Mouse (Mus musculus): ENCODE data around the gene Hspb8. TPM values are rescaled to one million over a fixed set of nuclear protein-coding genes. Genes with fewer than 3 reads are reported as not detected.

Gene Hspb8
- polyA plus RNA-seq, 1 experiment from 2014 or later: 34.9 TPM

GRCm38 (mm10) chr5:116367923-116368322 is 54.7 kb downstream of the Hspb8 start:
- Histone ChIP-seq H3K9me3 (replicated peaks; ENCODE audit: control insufficient read depth, low read length) (no peaks in the 10 kb centered on the region), H3K4me1 (ENCODE audit: control insufficient read depth, insufficient read depth, low read length) (no peaks in the 10 kb centered on the region), H3K9ac (ENCODE audit: low read depth, low read length) (no peak overlapping the region), H3K27ac (ENCODE audit: low read depth, low read length) (no peak overlapping the region), H3K4me2 (no peak overlapping the region), H3K4me3 (ENCODE audit: low read depth, low read length) (no peak overlapping the region), H3K36me3 (ENCODE audit: control insufficient read depth, insufficient read depth, low read length) (no peaks in the 10 kb centered on the region), H3K27me3 (ENCODE audit: control insufficient read depth, insufficient read depth, low read length) (no peaks in the 10 kb centered on the region)
- no peak for ATAC-seq (replicated peaks; ENCODE audit: insufficient number of reproducible peaks, low FRiP score, low TSS enrichment)
- WGBS (ENCODE audit: insufficient replicate concordance): 79% methylated on average over 9 of the region's 9 CpGs

GRCm38 (mm10) chr5:116366889-116367682 is 55.6 kb downstream of the Hspb8 start:
- H3K4me2 ChIP-seq: no peak overlapping the region
- no peaks in the 10 kb centered on the region for H3K36me3 ChIP-seq (ENCODE audit: control insufficient read depth, insufficient read depth, low read length)
- ATAC-seq (replicated peaks; ENCODE audit: insufficient number of reproducible peaks, low FRiP score, low TSS enrichment): no peak
- WGBS (ENCODE audit: insufficient replicate concordance): 87% methylated on average over 20 of the region's 20 CpGs
- H3K27ac ChIP-seq (ENCODE audit: low read depth, low read length): no peak overlapping the region
- no peaks in the 10 kb centered on the region for H3K9me3 ChIP-seq (replicated peaks; ENCODE audit: control insufficient read depth, low read length)
- H3K4me1 ChIP-seq (ENCODE audit: control insufficient read depth, insufficient read depth, low read length): no peaks in the 10 kb centered on the region
- H3K9ac ChIP-seq (ENCODE audit: low read depth, low read length): no peak overlapping the region
- H3K27me3 ChIP-seq (ENCODE audit: control insufficient read depth, insufficient read depth, low read length): no peaks in the 10 kb centered on the region
- H3K4me3 ChIP-seq (ENCODE audit: low read depth, low read length): no peak overlapping the region

GRCm38 (mm10) chr5:116361342-116361741 is 61.3 kb downstream of the Hspb8 start:
- Histone ChIP-seq H3K27ac (ENCODE audit: low read depth, low read length) (no peak overlapping the region), H3K4me2 (no peak overlapping the region), H3K4me3 (ENCODE audit: low read depth, low read length) (no peak overlapping the region), H3K36me3 (ENCODE audit: control insufficient read depth, insufficient read depth, low read length) (no peaks in the 10 kb centered on the region), H3K4me1 (ENCODE audit: control insufficient read depth, insufficient read depth, low read length) (no peaks in the 10 kb centered on the region), H3K27me3 (ENCODE audit: control insufficient read depth, insufficient read depth, low read length) (no peaks in the 10 kb centered on the region), H3K9ac (ENCODE audit: low read depth, low read length) (no peak overlapping the region), H3K9me3 (replicated peaks; ENCODE audit: control insufficient read depth, low read length) (no peaks in the 10 kb centered on the region)
- ATAC-seq (replicated peaks; ENCODE audit: insufficient number of reproducible peaks, low FRiP score, low TSS enrichment): no peak
- WGBS (ENCODE audit: insufficient replicate concordance): 69% methylated on average over 6 of the region's 6 CpGs

DNA sequence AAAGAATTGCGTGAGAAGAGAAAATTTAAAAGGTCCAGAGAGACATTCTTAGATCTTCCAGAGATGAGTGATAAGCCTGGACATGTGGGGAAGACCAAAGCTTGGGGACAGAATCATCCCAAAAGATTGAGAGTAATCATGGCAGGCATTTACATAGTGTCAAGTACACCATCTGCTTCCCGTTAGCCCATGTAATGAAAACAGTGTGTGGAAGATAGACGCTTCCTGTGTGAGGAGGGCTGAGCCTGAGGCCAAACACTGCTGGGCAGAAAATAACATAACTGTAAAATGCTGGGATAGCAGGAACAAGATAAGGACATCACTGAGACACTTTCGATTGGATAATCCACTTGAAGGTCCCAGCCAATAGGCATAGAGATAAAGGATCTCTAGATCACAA is 61.9 kb downstream of the Hspb8 start:
- no peak; the same call in 1 of the 2 replicates for ATAC-seq (replicated peaks; ENCODE audit: insufficient number of reproducible peaks, low FRiP score, low TSS enrichment)
- Histone ChIP-seq H3K4me3 (ENCODE audit: low read depth, low read length) (no peak overlapping the region), H3K36me3 (ENCODE audit: control insufficient read depth, insufficient read depth, low read length) (no peaks in the 10 kb centered on the region), H3K4me2 (no peak overlapping the region), H3K4me1 (ENCODE audit: control insufficient read depth, insufficient read depth, low read length) (no peaks in the 10 kb centered on the region), H3K9ac (ENCODE audit: low read depth, low read length) (no peak overlapping the region), H3K27ac (ENCODE audit: low read depth, low read length) (no peak overlapping the region), H3K9me3 (replicated peaks; ENCODE audit: control insufficient read depth, low read length) (no peaks in the 10 kb centered on the region), H3K27me3 (ENCODE audit: control insufficient read depth, insufficient read depth, low read length) (no peaks in the 10 kb centered on the region)
- 50% methylated on average over 4 of the region's 4 CpGs for WGBS (ENCODE audit: insufficient replicate concordance)

Other genes starting within 250 kb of the Hspb8 start
- gene Ccdc60, start 133.9 kb downstream of the Hspb8 start, polyA plus RNA-seq (2014; fragmentation: Nextera tagmentation; extraction: Ambion mirVana): 0.93 and 0.94 TPM in 2 replicates
- 0.86 and 1.5 TPM in 2 replicates for gene Srrm4, start 169.0 kb upstream of the Hspb8 start, polyA plus RNA-seq (2014; fragmentation: Nextera tagmentation; extraction: Ambion mirVana)